Mouse (Mus musculus): ENCODE data around the gene Apba1.

Apba1 gene

GRCm38 (mm10) chr19:23874502-23874901 is 115.8 kb downstream of the Apba1 start:
- DNase-seq (ENCODE audit: low read depth, low spot score): no peak

GRCm38 (mm10) chr19:23875819-23876218 is 117.1 kb downstream of the Apba1 start:
- no peak for DNase-seq (ENCODE audit: low read depth, low spot score)

- DNase-seq (ENCODE audit: low read depth, low spot score): no peak
These were observed 121.2 kb downstream of the Apba1 start for GRCm38 (mm10) chr19:23879862-23880261.

- DNase-seq (ENCODE audit: low read depth, low spot score): no peak
These were observed 127.5 kb downstream of the Apba1 start for GRCm38 (mm10) chr19:23886169-23886568.

GRCm38 (mm10) chr19:23891421-23891820 is 132.7 kb downstream of the Apba1 start:
- no peak for DNase-seq (ENCODE audit: low read depth, low spot score)

- DNase-seq (ENCODE audit: low read depth, low spot score): peak; percentile 24
These were observed 133.9 kb downstream of the Apba1 start for GRCm38 (mm10) chr19:23892633-23893032.

GRCm38 (mm10) chr19:23893093-23893889 is 134.6 kb downstream of the Apba1 start:
- peak; percentile 40 for DNase-seq (ENCODE audit: low read depth, low spot score)

- peak; percentile 54 for DNase-seq (ENCODE audit: low read depth, low spot score)
These were observed 135.3 kb downstream of the Apba1 start for GRCm38 (mm10) chr19:23893946-23894345.

GRCm38 (mm10) chr19:23894822-23895221 is 136.1 kb downstream of the Apba1 start:
- DNase-seq (ENCODE audit: low read depth, low spot score): no peak

- DNase-seq (ENCODE audit: low read depth, low spot score): no peak
These were observed 138.2 kb downstream of the Apba1 start for GRCm38 (mm10) chr19:23896915-23897314.

- DNase-seq (ENCODE audit: low read depth, low spot score): peak; percentile 31
These were observed 139.8 kb downstream of the Apba1 start for GRCm38 (mm10) chr19:23898501-23898900.

- no peak for DNase-seq (ENCODE audit: low read depth, low spot score)
These were observed 142.5 kb downstream of the Apba1 start for GRCm38 (mm10) chr19:23901177-23901576.

GRCm38 (mm10) chr19:23901768-23902167 is 143.1 kb downstream of the Apba1 start:
- DNase-seq (ENCODE audit: low read depth, low spot score): no peak

GRCm38 (mm10) chr19:23903066-23903465 is 144.4 kb downstream of the Apba1 start:
- DNase-seq (ENCODE audit: low read depth, low spot score): no peak

GRCm38 (mm10) chr19:23904922-23905321 is 146.2 kb downstream of the Apba1 start:
- DNase-seq (ENCODE audit: low read depth, low spot score): no peak

- DNase-seq (ENCODE audit: low read depth, low spot score): no peak
These were observed 147.1 kb downstream of the Apba1 start for GRCm38 (mm10) chr19:23905772-23906171.

GRCm38 (mm10) chr19:23910345-23910744 is 151.7 kb downstream of the Apba1 start:
- DNase-seq (ENCODE audit: low read depth, low spot score): no peak

- no peak for DNase-seq (ENCODE audit: low read depth, low spot score)
These were observed 160.9 kb downstream of the Apba1 start for GRCm38 (mm10) chr19:23919384-23920219.

GRCm38 (mm10) chr19:23920220-23920544 is 161.5 kb downstream of the Apba1 start:
- no peak for DNase-seq (ENCODE audit: low read depth, low spot score)

- no peak for DNase-seq (ENCODE audit: low read depth, low spot score)
These were observed 163.9 kb downstream of the Apba1 start for GRCm38 (mm10) chr19:23922601-23923000.

GRCm38 (mm10) chr19:23924057-23924456 is 165.4 kb downstream of the Apba1 start:
- DNase-seq (ENCODE audit: low read depth, low spot score): no peak

GRCm38 (mm10) chr19:23924791-23925190 is 166.1 kb downstream of the Apba1 start:
- DNase-seq (ENCODE audit: low read depth, low spot score): no peak

GRCm38 (mm10) chr19:23925541-23925940 is 166.9 kb downstream of the Apba1 start:
- DNase-seq (ENCODE audit: low read depth, low spot score): no peak

All from WW6 (cell line).